Mouse (Mus musculus): Measurements from ENCODE around the gene Mgat4a.

- TF ChIP-seq CTCF (IDR thresholded peaks at IDR 0.05; ENCODE audit: low read depth, low read length) (no peak), GATA1 (IDR thresholded peaks at IDR 0.05; ENCODE audit: borderline replicate concordance, low read length) (no peak)
Measured at GRCm38 (mm10) chr1:37466322-37466995, 74.4 kb downstream of the Mgat4a start.

Data from G1E (cell line).